27 mouse cellular contexts compared by ENCODE assay signal in genomic region chr9:44626268-44626667, GRCm38 (mm10). TPM values are rescaled to one million over a fixed set of nuclear protein-coding genes. Genes with fewer than 3 reads are reported as not detected.
DNase-seq lines count a peak whose midpoint lies in the region; ATAC-seq and TF ChIP-seq lines count a peak whose summit lies in the region.
"Had no signal": no experiment of that assay in that cellular context is flagged by ENCODE, and none has a peak within 500 bp of the region (broad histone marks: within the 10 kb centered on the region; RNA-seq: fewer than 3 reads in every experiment).

No protein-coding gene starts in this region.

- H3K27ac ChIP-seq in liver, embryonic 11.5 days (ENCODE audit: low read depth, low read length), result no peak overlapping the region
- H3K27ac ChIP-seq in liver, embryonic 15.5 days (replicated peaks), result no peak overlapping the region
- no peak overlapping the region for H3K27ac ChIP-seq in thymus, adult 2 months (ENCODE audit: control insufficient read depth, insufficient read depth, low read length)
- H3K27ac ChIP-seq: embryonic facial prominence, embryonic 15.5 days; forebrain, embryonic 12.5 days; hindbrain, embryonic 15.5 days had no signal

- no peaks in the 10 kb centered on the region for H3K9me3 ChIP-seq in liver, embryonic 11.5 days (ENCODE audit: control insufficient read depth, low read length)
- no peaks in the 10 kb centered on the region for H3K9me3 ChIP-seq in liver, embryonic 15.5 days (replicated peaks)
- H3K9me3 ChIP-seq: embryonic facial prominence, embryonic 15.5 days; forebrain, embryonic 12.5 days; heart, embryonic 12.5 days; hindbrain, embryonic 15.5 days had no signal

- TF ChIP-seq POLR2A in thymus, adult 2 months (IDR thresholded peaks at IDR 0.05; ENCODE audit: control insufficient read depth, extremely low read depth, insufficient read depth, low read length, poor library complexity), result no peak

- no peak overlapping the region for H3K9ac ChIP-seq in liver, embryonic 11.5 days (ENCODE audit: low read depth, low read length)
- H3K9ac ChIP-seq in liver, embryonic 15.5 days, result no peak overlapping the region
- H3K9ac ChIP-seq: embryonic facial prominence, embryonic 15.5 days; forebrain, embryonic 12.5 days; forebrain, postnatal 0 days; heart, embryonic 12.5 days; hindbrain, embryonic 15.5 days had no signal

- no peak; the same call in 1 of the 2 replicates for ATAC-seq in liver, embryonic 11.5 days (replicated peaks; ENCODE audit: low FRiP score)
- peak; percentile 93 for ATAC-seq in erythroid progenitor cell, adult 5-6 weeks (replicated peaks; ENCODE audit: low FRiP score, poor library complexity, severe bottlenecking)
- peak; percentile 68 for ATAC-seq in liver, embryonic 15.5 days (ENCODE audit: insufficient read depth)
- ATAC-seq: activated CD4-positive, CD25-positive, alpha-beta regulatory T cell, adult 4 months; forebrain, postnatal 0 days; Patski had no signal

- peaks cover 44% of the 10 kb centered on the region for H3K36me3 ChIP-seq in liver, embryonic 11.5 days (ENCODE audit: control insufficient read depth, insufficient read depth, low read length)
- H3K36me3 ChIP-seq in liver, embryonic 15.5 days (replicated peaks), result peaks cover 88% of the 10 kb centered on the region
- peaks cover 98% of the 10 kb centered on the region for H3K36me3 ChIP-seq in thymus, adult 2 months (ENCODE audit: control insufficient read depth, insufficient read depth, low read length)

- TF ChIP-seq CTCF in thymus, adult 2 months (IDR thresholded peaks at IDR 0.05; ENCODE audit: borderline replicate concordance, control insufficient read depth, extremely low read depth, insufficient read depth, low read length, poor library complexity), result no peak

- H3K27me3 ChIP-seq in liver, embryonic 11.5 days (replicated peaks; ENCODE audit: control insufficient read depth, insufficient read depth, low read length), result no peaks in the 10 kb centered on the region
- H3K27me3 ChIP-seq in liver, embryonic 15.5 days, result no peaks in the 10 kb centered on the region
- no peaks in the 10 kb centered on the region for H3K27me3 ChIP-seq in thymus, adult 2 months (ENCODE audit: control insufficient read depth, insufficient read depth, low read length)
- H3K27me3 ChIP-seq: embryonic facial prominence, embryonic 15.5 days; forebrain, embryonic 12.5 days; heart, embryonic 12.5 days; hindbrain, embryonic 15.5 days; Patski had no signal

- H3K4me3 ChIP-seq in liver, embryonic 11.5 days (ENCODE audit: low read depth, low read length), result no peak overlapping the region
- H3K4me3 ChIP-seq in liver, embryonic 15.5 days (replicated peaks), result no peak overlapping the region
- no peak overlapping the region for H3K4me3 ChIP-seq in thymus, adult 2 months (ENCODE audit: control insufficient read depth, insufficient read depth, low read length)
- H3K4me3 ChIP-seq: embryonic facial prominence, embryonic 15.5 days; forebrain, embryonic 12.5 days; heart, embryonic 12.5 days; hindbrain, embryonic 15.5 days had no signal

- WGBS in liver, embryonic 11.5 days, result 75% methylated on average over 5 of the region's 5 CpGs
- 47% methylated on average over 5 of the region's 5 CpGs for WGBS in liver, embryonic 15.5 days (ENCODE audit: insufficient replicate concordance)
- WGBS in thymus, adult 2 months, result 98% methylated on average over 5 of the region's 5 CpGs

- no peak overlapping the region for H3K4me2 ChIP-seq in liver, embryonic 11.5 days
- no peak overlapping the region for H3K4me2 ChIP-seq in liver, embryonic 15.5 days
- H3K4me2 ChIP-seq: embryonic facial prominence, embryonic 15.5 days; forebrain, embryonic 12.5 days; heart, embryonic 12.5 days; hindbrain, embryonic 15.5 days had no signal

- no peaks in the 10 kb centered on the region for H3K4me1 ChIP-seq in liver, embryonic 11.5 days (replicated peaks; ENCODE audit: control insufficient read depth, insufficient read depth, low read length)
- peaks cover 11% of the 10 kb centered on the region; the same call in 1 of the 2 replicates for H3K4me1 ChIP-seq in liver, embryonic 15.5 days (replicated peaks)
- no peaks in the 10 kb centered on the region for H3K4me1 ChIP-seq in thymus, adult 2 months (replicated peaks; ENCODE audit: control insufficient read depth, insufficient read depth, low read length)
- H3K4me1 ChIP-seq: embryonic facial prominence, embryonic 15.5 days; forebrain, embryonic 12.5 days; heart, embryonic 12.5 days; hindbrain, embryonic 15.5 days had no signal

- peak; percentile 20 for DNase-seq in liver
- DNase-seq in liver, embryonic 11.5 days (ENCODE audit: low spot score), result no peak
- no peak for DNase-seq in kidney, adult 18-20 months
- DNase-seq in cerebellum, postnatal 14 days, result no peak
- no peak for DNase-seq in lung, postnatal 25 days (ENCODE audit: low spot score)
- DNase-seq in thymus, adult 2 months, result no peak
- DNase-seq: adrenal gland, adult 2 months; adrenal gland, postnatal 25 days; cerebellum, adult 18-20 months; cerebellum, adult 9-11 months; forebrain, postnatal 0 days; gastrocnemius, postnatal 14 days; heart, postnatal 36 days had no signal

RNA-seq across cellular contexts. Expression of gene Ddx6, which starts 21.6 kb away (rescaled TPM):
- polyA plus RNA-seq in liver, embryonic 11.5 days (2014; fragmentation: Nextera tagmentation; extraction: Ambion mirVana), result 8.4 and 10.2 TPM in 2 replicates
- total RNA-seq in erythroid progenitor cell, adult 5-6 weeks (2015; ENCODE audit: low replicate concordance), result 40.0 and 59.5 TPM in 2 replicates
- 79.5 and 91.5 TPM in 2 replicates for total RNA-seq in erythroid progenitor cell, adult 5-6 weeks (2017; ENCODE audit: low replicate concordance)
- polyA plus RNA-seq in liver, embryonic 15.5 days (2015; fragmentation: Nextera tagmentation; extraction: Ambion mirVana), result 6.1 and 6.6 TPM in 2 replicates
- 29.2 and 35.6 TPM in 2 replicates for polyA plus RNA-seq in thymus, adult 2 months (2012; rRNA removed)

RNA-seq across cellular contexts. Expression of gene Treh, which starts 46.8 kb away (rescaled TPM):
- not detected in 2 replicates for polyA plus RNA-seq in liver, embryonic 11.5 days (2014; fragmentation: Nextera tagmentation; extraction: Ambion mirVana)
- not detected in 2 replicates for total RNA-seq in erythroid progenitor cell, adult 5-6 weeks (2015; ENCODE audit: low replicate concordance)
- total RNA-seq in erythroid progenitor cell, adult 5-6 weeks (2017; ENCODE audit: low replicate concordance), result not detected in 2 replicates
- polyA plus RNA-seq in liver, embryonic 15.5 days (2015; fragmentation: Nextera tagmentation; extraction: Ambion mirVana), result not detected in 2 replicates
- polyA plus RNA-seq in thymus, adult 2 months (2012; rRNA removed), result 0.15 and 0.29 TPM in 2 replicates
- total RNA-seq: adrenal gland, adult 2 months; adrenal gland, postnatal 25 days; forebrain, postnatal 0 days; gastrocnemius, adult 18-20 months; gastrocnemius, postnatal 14 days; heart, adult 8-10 months; heart, postnatal 36 days; MEL had no signal
- polyA plus RNA-seq: activated CD4-positive, CD25-positive, alpha-beta regulatory T cell, adult 4 months; adrenal gland, adult 2 months; C2C12; embryonic facial prominence, embryonic 11.5 days; embryonic facial prominence, embryonic 15.5 days; forebrain, embryonic 12.5 days; forebrain, postnatal 0 days; heart, embryonic 12.5 days; hindbrain, embryonic 11.5 days; hindbrain, embryonic 15.5 days; Patski had no signal
